Mouse (Mus musculus) layer of hippocampus, postnatal 14 days (tissue): Measurements from ENCODE around the gene Pagr1b. TPM values are rescaled to one million over a fixed set of nuclear protein-coding genes. Genes with fewer than 3 reads are reported as not detected.

Experiments
- DNase-seq, 2 experiments: peaks; one replicate each; pipeline ENCODE4 v3.0.0; 2021 to 2022; ENCODE audit warnings: low spot score in 2 of 2, mixed read lengths in 1 of 2
- long read RNA-seq, 2 experiments: library from polyadenylated mRNA; stranded (forward); transcript quantifications; one replicate each; pipeline ENCODE4 v2.0.0; 2021
- total RNA-seq, 2 experiments: library from RNA; stranded (reverse); gene quantifications; 2 replicates each; pipeline ENCODE4 v1.2.3; 2021

The Pagr1b gene
- 1 to 10 TPM in 1 of 2 experiments, not detected in 1; 2.0 TPM for total RNA-seq
- long read RNA-seq, experiment 1: 0 reads
- long read RNA-seq, experiment 2: 0 reads

GRCm38 (mm10) chr7:127016481-127016485, at the start of gene Pagr1b:
Gene Pagr1b (minus strand): TSS chr7:127016484.
- DNase-seq: no peak

GRCm38 (mm10) chr7:127065538-127065937, 49.3 kb upstream of the Pagr1b start:
- no peak for DNase-seq

GRCm38 (mm10) chr7:127055026-127055585, 38.8 kb upstream of the Pagr1b start:
- no peak for DNase-seq

- peak; percentile 86 to 89 for DNase-seq
These were observed 25.8 kb upstream of the Pagr1b start, which contains the start of gene Kif22 for GRCm38 (mm10) chr7:127041851-127042672. Gene Kif22 (minus strand): TSS chr7:127042471.

GRCm38 (mm10) chr7:127031244-127031643, 15.0 kb upstream of the Pagr1b start:
- no peak for DNase-seq

GRCm38 (mm10) chr7:127030172-127030571, 13.9 kb upstream of the Pagr1b start:
- no peak for DNase-seq

GRCm38 (mm10) chr7:127027885-127028284, 11.6 kb upstream of the Pagr1b start:
- DNase-seq: no peak

- DNase-seq: peak; percentile 99
These were observed 10.9 kb upstream of the Pagr1b start, which contains the start of gene Maz for GRCm38 (mm10) chr7:127026984-127027726. Gene Maz (minus strand): TSS chr7:127027037.

GRCm38 (mm10) chr7:127026616-127026983, 10.3 kb upstream of the Pagr1b start:
- peak in 1 of 2 experiments; percentile 63 for DNase-seq

GRCm38 (mm10) chr7:127026161-127026600, 9.9 kb upstream of the Pagr1b start:
- DNase-seq: peak in 1 of 2 experiments; percentile 60

- DNase-seq: no peak
These were observed 9.4 kb upstream of the Pagr1b start for GRCm38 (mm10) chr7:127025556-127026160.

GRCm38 (mm10) chr7:127024755-127025555, 8.7 kb upstream of the Pagr1b start:
- peak; percentile 80 to 84 for DNase-seq

GRCm38 (mm10) chr7:127023896-127024690, 7.8 kb upstream of the Pagr1b start:
- DNase-seq: no peak

- no peak for DNase-seq
These were observed 7.0 kb upstream of the Pagr1b start for GRCm38 (mm10) chr7:127023272-127023691.

- DNase-seq: no peak
These were observed 6.4 kb upstream of the Pagr1b start for GRCm38 (mm10) chr7:127022528-127023271.

GRCm38 (mm10) chr7:127021563-127022527, 5.6 kb upstream of the Pagr1b start:
- no peak for DNase-seq

- peak in 1 of 2 experiments; percentile 69 for DNase-seq
These were observed 4.7 kb upstream of the Pagr1b start, which contains the start of the genes Gm42742 and Prrt2 for GRCm38 (mm10) chr7:127020901-127021562. Gene Gm42742 (minus strand): TSS chr7:127021097. Gene Prrt2 (minus strand): TSS chr7:127021211.

GRCm38 (mm10) chr7:127020491-127020890, 4.2 kb upstream of the Pagr1b start:
- no peak for DNase-seq
